Mouse (Mus musculus) stomach, postnatal 0 days (tissue): ENCODE data around the gene Bckdha.

Source experiments
- CTCF ChIP-seq: IDR thresholded peaks from 2 replicates; pipeline ENCODE4 v1.5.1; 2016; ENCODE audit warnings: antibody characterized with exemption, low read depth, mild to moderate bottlenecking, moderate library complexity
- EP300 ChIP-seq: optimal IDR thresholded peaks from 2 replicates; pipeline ENCODE3; 2016; ENCODE audit warnings: antibody characterized with exemption

GRCm38 (mm10) chr7:25618865-25619721, 39.7 kb downstream of the Bckdha start, which contains the start of gene Dmac2:
- 0 out of 2 replicates have a peak, but pooled peaks have one; percentile 1 for TF ChIP-seq CTCF
- TF ChIP-seq EP300, result no peak
